24 mouse cellular contexts compared by ENCODE assay signal in genomic region chr1:154520715-154521114, GRCm38 (mm10).
DNase-seq lines count a peak whose midpoint lies in the region; ATAC-seq and TF ChIP-seq lines count a peak whose summit lies in the region.
"Had no signal": no experiment of that assay in that cellular context is flagged by ENCODE, and none has a peak within 500 bp of the region (broad histone marks: within the 10 kb centered on the region; RNA-seq: fewer than 3 reads in every experiment).

No protein-coding gene starts in this region.

- H3K4me1 ChIP-seq in forebrain, embryonic 13.5 days, result no peaks in the 10 kb centered on the region
- H3K4me1 ChIP-seq in forebrain, postnatal 0 days (ENCODE audit: insufficient read depth), result no peaks in the 10 kb centered on the region
- H3K4me1 ChIP-seq in forebrain, embryonic 15.5 days, result peaks cover 3% of the 10 kb centered on the region; the same call in 1 of the 2 replicates
- H3K4me1 ChIP-seq in forebrain, embryonic 11.5 days (replicated peaks; ENCODE audit: control insufficient read depth, insufficient read depth, low read length), result no peaks in the 10 kb centered on the region
- H3K4me1 ChIP-seq: embryonic facial prominence, embryonic 13.5 days; embryonic facial prominence, embryonic 15.5 days had no signal

- H3K27ac ChIP-seq in forebrain, embryonic 13.5 days, result no peak overlapping the region
- H3K27ac ChIP-seq in forebrain, postnatal 0 days (ENCODE audit: low read depth, low read length), result no peak overlapping the region
- H3K27ac ChIP-seq in forebrain, embryonic 15.5 days (replicated peaks), result no peak overlapping the region
- H3K27ac ChIP-seq in forebrain, embryonic 11.5 days (ENCODE audit: low read depth, low read length), result no peak overlapping the region
- H3K27ac ChIP-seq: embryonic facial prominence, embryonic 13.5 days; embryonic facial prominence, embryonic 15.5 days had no signal

- ATAC-seq in forebrain, embryonic 13.5 days, result peak; percentile 36; the same call in 1 of the 2 replicates
- no peak for ATAC-seq in forebrain, postnatal 0 days
- 0 out of 2 replicates have a peak, but pooled peaks have one; percentile 46 for ATAC-seq in forebrain, embryonic 15.5 days (replicated peaks)
- ATAC-seq in forebrain, embryonic 11.5 days (replicated peaks; ENCODE audit: low FRiP score), result no peak
- ATAC-seq: activated CD4-positive, CD25-positive, alpha-beta regulatory T cell, adult 4 months; CD4-positive, CD25-positive, alpha-beta regulatory T cell, adult 4 months; Patski had no signal

- no peak overlapping the region for H3K4me3 ChIP-seq in forebrain, embryonic 13.5 days
- H3K4me3 ChIP-seq in forebrain, postnatal 0 days (ENCODE audit: low read depth, low read length), result no peak overlapping the region
- no peak overlapping the region for H3K4me3 ChIP-seq in forebrain, embryonic 15.5 days
- H3K4me3 ChIP-seq in forebrain, embryonic 11.5 days (ENCODE audit: low read depth, low read length), result no peak overlapping the region
- H3K4me3 ChIP-seq: embryonic facial prominence, embryonic 13.5 days; embryonic facial prominence, embryonic 15.5 days; erythroblast, embryonic 14.5 days had no signal

- TF ChIP-seq CTCF in forebrain, postnatal 0 days (IDR thresholded peaks at IDR 0.05; ENCODE audit: low read depth), result no peak
- no peak for TF ChIP-seq CTCF in brain, embryonic 14.5 days (IDR thresholded peaks at IDR 0.05; ENCODE audit: borderline replicate concordance, extremely low read depth, insufficient read depth, insufficient read length)

- TF ChIP-seq POLR2A in brain, embryonic 14.5 days (IDR thresholded peaks at IDR 0.05; ENCODE audit: borderline replicate concordance, extremely low read depth, insufficient read depth, insufficient read length, poor library complexity, severe bottlenecking), result no peak

- H3K36me3 ChIP-seq in forebrain, embryonic 13.5 days (ENCODE audit: poor library complexity, severe bottlenecking), result no peaks in the 10 kb centered on the region
- no peaks in the 10 kb centered on the region for H3K36me3 ChIP-seq in forebrain, postnatal 0 days (ENCODE audit: insufficient read depth)
- no peaks in the 10 kb centered on the region for H3K36me3 ChIP-seq in forebrain, embryonic 15.5 days
- no peaks in the 10 kb centered on the region for H3K36me3 ChIP-seq in forebrain, embryonic 11.5 days (ENCODE audit: control insufficient read depth, insufficient read depth, low read length)
- H3K36me3 ChIP-seq: embryonic facial prominence, embryonic 13.5 days; embryonic facial prominence, embryonic 15.5 days; G1E had no signal

- DNase-seq in forebrain, postnatal 0 days, result no peak
- no peak for DNase-seq in forebrain, embryonic 11.5 days (ENCODE audit: low spot score)
- peak; percentile 54 for DNase-seq in brain, embryonic 14.5 days (ENCODE audit: low read depth)
- DNase-seq: adrenal gland, adult 8-10 months; adrenal gland, postnatal 14 days; adrenal gland, postnatal 36 days; B cell, adult 2 months; cerebellum, adult 11 months; cerebellum, adult 18-20 months; cerebellum, adult 8-10 months; cerebellum, adult 9-11 months; cerebellum, postnatal 14 days; cerebellum, postnatal 36 days; embryo, embryonic 11 days had no signal

- no peak overlapping the region for H3K4me2 ChIP-seq in forebrain, embryonic 13.5 days
- no peak overlapping the region for H3K4me2 ChIP-seq in forebrain, postnatal 0 days (ENCODE audit: low read depth)
- H3K4me2 ChIP-seq in forebrain, embryonic 15.5 days (replicated peaks), result no peak overlapping the region
- no peak overlapping the region for H3K4me2 ChIP-seq in forebrain, embryonic 11.5 days (ENCODE audit: low read depth, low read length, severe bottlenecking)
- H3K4me2 ChIP-seq: embryonic facial prominence, embryonic 13.5 days; embryonic facial prominence, embryonic 15.5 days had no signal

- H3K27me3 ChIP-seq in forebrain, embryonic 13.5 days, result no peaks in the 10 kb centered on the region
- H3K27me3 ChIP-seq in forebrain, postnatal 0 days (ENCODE audit: insufficient read depth, low read length), result no peaks in the 10 kb centered on the region
- no peaks in the 10 kb centered on the region for H3K27me3 ChIP-seq in forebrain, embryonic 15.5 days
- H3K27me3 ChIP-seq in forebrain, embryonic 11.5 days (ENCODE audit: control insufficient read depth, insufficient read depth, low read length), result no peaks in the 10 kb centered on the region
- H3K27me3 ChIP-seq: CH12.LX; embryonic facial prominence, embryonic 13.5 days; embryonic facial prominence, embryonic 15.5 days had no signal

- H3K9me3 ChIP-seq in forebrain, embryonic 13.5 days (replicated peaks), result no peaks in the 10 kb centered on the region
- no peaks in the 10 kb centered on the region for H3K9me3 ChIP-seq in forebrain, postnatal 0 days (ENCODE audit: low read length)
- H3K9me3 ChIP-seq in forebrain, embryonic 15.5 days, result no peaks in the 10 kb centered on the region
- no peaks in the 10 kb centered on the region for H3K9me3 ChIP-seq in forebrain, embryonic 11.5 days (ENCODE audit: control insufficient read depth, low read length)
- H3K9me3 ChIP-seq: embryonic facial prominence, embryonic 13.5 days; embryonic facial prominence, embryonic 15.5 days; G1E had no signal

- H3K9ac ChIP-seq in forebrain, embryonic 13.5 days, result no peak overlapping the region
- no peak overlapping the region for H3K9ac ChIP-seq in forebrain, postnatal 0 days
- H3K9ac ChIP-seq in forebrain, embryonic 15.5 days (replicated peaks), result no peak overlapping the region
- no peak overlapping the region for H3K9ac ChIP-seq in forebrain, embryonic 11.5 days (ENCODE audit: low read length)
- H3K9ac ChIP-seq: embryonic facial prominence, embryonic 13.5 days; embryonic facial prominence, embryonic 15.5 days had no signal

- WGBS in forebrain, embryonic 13.5 days, result 85% methylated on average over 2 of the region's 2 CpGs
- WGBS in forebrain, postnatal 0 days, result 66% methylated on average over 2 of the region's 2 CpGs
- WGBS in forebrain, embryonic 15.5 days, result 79% methylated on average over 2 of the region's 2 CpGs
- 93% methylated on average over 2 of the region's 2 CpGs for WGBS in forebrain, embryonic 11.5 days

Comparison
In these comparisons a context has a peak if more than half of its experiments do, and no peak if none do; other contexts are left out.
1. ATAC-seq: peak in forebrain, embryonic 13.5 days (single experiment) and forebrain, embryonic 15.5 days (single experiment); none in forebrain, postnatal 0 days (single experiment) and forebrain, embryonic 11.5 days (single experiment).